Mouse (Mus musculus): ENCODE results near the gene Recql5. TPM values are rescaled to one million over a fixed set of nuclear protein-coding genes. Genes with fewer than 3 reads are reported as not detected.
A peak's percentile ranks its signal among the peaks of the same experiment; 100 is the strongest.

The Recql5 gene
- polyA plus RNA-seq (2015; fragmentation: Nextera tagmentation; extraction: Ambion mirVana), result 22.9 and 24.9 TPM in 2 replicates

DNA sequence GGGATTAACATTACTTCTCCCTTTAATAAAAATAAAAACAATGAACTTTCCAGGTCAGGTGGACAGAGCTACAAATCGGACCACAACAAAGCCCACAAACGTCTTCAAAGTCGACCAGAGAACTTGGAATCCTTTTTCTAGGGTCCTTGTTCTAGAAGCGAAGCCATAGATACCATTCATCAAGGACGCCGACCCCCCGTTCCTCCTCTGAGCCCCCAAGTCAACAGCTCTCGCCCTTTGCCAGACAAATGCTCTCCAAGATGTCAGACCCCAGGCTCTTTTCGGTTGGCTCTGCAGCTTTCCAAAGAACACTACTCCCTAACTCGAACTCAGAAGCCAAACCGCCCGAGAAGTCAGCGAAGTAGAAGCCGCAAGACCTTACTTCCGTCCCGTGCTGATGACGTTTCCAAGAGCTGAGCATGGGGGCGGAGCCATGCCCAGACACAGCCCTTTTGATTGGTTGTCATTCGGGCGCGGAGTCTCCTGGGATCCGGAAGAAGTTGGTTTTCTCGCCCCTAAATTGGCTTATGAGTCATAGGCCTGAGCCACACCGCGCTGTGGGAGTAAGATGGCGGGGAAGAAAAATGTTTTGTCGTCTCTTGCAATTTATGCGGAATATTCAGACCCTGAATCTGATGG lies at the start of gene Recql5, which contains the start of gene Sap30bp:
TSS of gene Recql5 (minus strand) at position 370 of the 639 bp plus-strand sequence.
TSS of gene Sap30bp (plus strand) at position 175 of the 639 bp plus-strand sequence.
- ATAC-seq (ENCODE audit: insufficient number of reproducible peaks, insufficient read depth, low FRiP score, low TSS enrichment, low read depth), result peak; percentile 93
- under 1% methylated on average over 28 of the region's 28 CpGs for WGBS
- H3K27me3 ChIP-seq, result no peaks in the 10 kb centered on the region
- H3K9me3 ChIP-seq, result no peaks in the 10 kb centered on the region
- H3K9ac ChIP-seq, result peak within 1 kb of the TSS; percentile 92
- H3K36me3 ChIP-seq, result peaks cover 26% of the 10 kb centered on the region
- peak within 1 kb of the TSS; percentile 93 for H3K4me2 ChIP-seq
- H3K27ac ChIP-seq, result peak within 1 kb of the TSS; percentile 58; the same call in 1 of the 2 replicates
- H3K4me3 ChIP-seq, result peak within 1 kb of the TSS; percentile 92
- peaks cover 22% of the 10 kb centered on the region for H3K4me1 ChIP-seq

DNA sequence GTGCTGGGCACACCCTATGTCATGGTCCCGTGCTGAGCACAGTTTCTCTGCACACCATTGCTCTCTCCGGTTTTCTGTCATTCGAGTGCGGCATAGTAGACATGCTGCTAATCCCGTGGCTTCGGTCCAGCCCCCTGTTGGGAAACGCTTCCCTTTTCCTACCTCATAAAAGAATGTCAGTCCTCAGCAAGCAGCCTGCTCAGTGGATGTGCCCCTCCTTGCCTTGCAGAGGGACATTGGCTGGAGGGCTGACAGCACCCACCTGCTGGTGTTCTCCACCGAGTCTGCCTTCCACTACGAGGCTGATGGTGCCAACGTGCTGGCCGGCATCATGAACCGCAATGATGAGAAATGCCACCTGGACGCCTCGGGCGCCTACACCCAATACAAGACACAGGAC lies 49.2 kb upstream of the Recql5 start:
- 92% methylated on average over 15 of the region's 15 CpGs for WGBS
- Histone ChIP-seq H3K4me1 (no peaks in the 10 kb centered on the region), H3K27ac (no peak overlapping the region), H3K9ac (no peak overlapping the region), H3K4me2 (no peak overlapping the region), H3K4me3 (no peak overlapping the region), H3K27me3 (peaks cover 6% of the 10 kb centered on the region), H3K36me3 (no peaks in the 10 kb centered on the region), H3K9me3 (no peaks in the 10 kb centered on the region)
- ATAC-seq (ENCODE audit: insufficient number of reproducible peaks, insufficient read depth, low FRiP score, low TSS enrichment, low read depth), result no peak

DNA sequence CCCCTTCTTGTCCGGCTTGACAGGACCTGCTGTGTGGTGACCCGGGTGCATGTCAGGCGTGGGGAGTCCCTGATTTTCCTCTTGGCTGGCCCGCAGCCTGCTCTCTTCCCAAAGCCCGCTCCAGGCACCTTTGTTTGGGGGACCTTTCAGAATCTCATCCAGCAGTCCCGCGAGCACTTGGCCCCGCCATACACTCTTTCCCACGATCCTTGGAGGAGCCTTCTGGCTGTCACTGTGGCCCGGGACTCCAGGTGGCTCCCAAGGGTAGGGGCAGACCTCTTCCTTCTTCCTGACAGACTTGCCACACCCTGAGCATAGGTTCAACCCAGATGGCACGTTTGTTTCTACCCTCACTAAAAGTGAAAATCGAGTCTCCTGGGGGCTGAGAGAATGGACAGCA lies 42.3 kb upstream of the Recql5 start:
- peaks cover 13% of the 10 kb centered on the region for H3K4me1 ChIP-seq
- H3K36me3 ChIP-seq, result no peaks in the 10 kb centered on the region
- no peak overlapping the region for H3K27ac ChIP-seq
- ATAC-seq (ENCODE audit: insufficient number of reproducible peaks, insufficient read depth, low FRiP score, low TSS enrichment, low read depth), result no peak
- H3K4me3 ChIP-seq, result peak overlapping the region; percentile 50
- peaks cover 50% of the 10 kb centered on the region for H3K27me3 ChIP-seq
- H3K9ac ChIP-seq, result peak overlapping the region; percentile 69
- WGBS, result 27% methylated on average over 12 of the region's 12 CpGs
- H3K9me3 ChIP-seq, result no peaks in the 10 kb centered on the region
- H3K4me2 ChIP-seq, result peak overlapping the region; percentile 74

DNA sequence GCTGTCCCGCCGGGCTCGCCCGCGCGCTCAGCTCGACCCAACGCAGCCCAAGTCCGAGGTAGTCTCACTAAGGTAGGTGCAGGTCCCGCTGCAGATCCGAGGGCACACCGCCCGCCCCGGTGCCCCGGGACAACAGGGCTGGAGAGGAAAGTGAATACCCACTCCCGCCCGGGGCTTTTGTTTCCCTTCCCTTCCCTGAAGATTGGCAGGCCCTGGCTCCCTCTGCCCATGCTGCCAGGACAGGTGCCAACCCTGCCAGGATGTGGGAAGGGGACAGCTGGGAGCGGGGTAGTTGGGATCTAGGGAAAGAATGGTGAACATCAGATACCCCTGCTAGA lies 41.8 kb upstream of the Recql5 start:
- peak overlapping the region; percentile 50 for H3K4me3 ChIP-seq
- H3K9me3 ChIP-seq, result no peaks in the 10 kb centered on the region
- H3K4me2 ChIP-seq, result peak overlapping the region; percentile 74
- peak overlapping the region; percentile 11; the same call in 1 of the 2 replicates for H3K27ac ChIP-seq
- peaks cover 18% of the 10 kb centered on the region for H3K4me1 ChIP-seq
- ATAC-seq (ENCODE audit: insufficient number of reproducible peaks, insufficient read depth, low FRiP score, low TSS enrichment, low read depth), result peak; percentile 34; the same call in 1 of the 2 replicates
- H3K9ac ChIP-seq, result peak overlapping the region; percentile 69
- 3% methylated on average over 18 of the region's 18 CpGs for WGBS
- no peaks in the 10 kb centered on the region for H3K36me3 ChIP-seq
- H3K27me3 ChIP-seq, result peaks cover 50% of the 10 kb centered on the region

DNA sequence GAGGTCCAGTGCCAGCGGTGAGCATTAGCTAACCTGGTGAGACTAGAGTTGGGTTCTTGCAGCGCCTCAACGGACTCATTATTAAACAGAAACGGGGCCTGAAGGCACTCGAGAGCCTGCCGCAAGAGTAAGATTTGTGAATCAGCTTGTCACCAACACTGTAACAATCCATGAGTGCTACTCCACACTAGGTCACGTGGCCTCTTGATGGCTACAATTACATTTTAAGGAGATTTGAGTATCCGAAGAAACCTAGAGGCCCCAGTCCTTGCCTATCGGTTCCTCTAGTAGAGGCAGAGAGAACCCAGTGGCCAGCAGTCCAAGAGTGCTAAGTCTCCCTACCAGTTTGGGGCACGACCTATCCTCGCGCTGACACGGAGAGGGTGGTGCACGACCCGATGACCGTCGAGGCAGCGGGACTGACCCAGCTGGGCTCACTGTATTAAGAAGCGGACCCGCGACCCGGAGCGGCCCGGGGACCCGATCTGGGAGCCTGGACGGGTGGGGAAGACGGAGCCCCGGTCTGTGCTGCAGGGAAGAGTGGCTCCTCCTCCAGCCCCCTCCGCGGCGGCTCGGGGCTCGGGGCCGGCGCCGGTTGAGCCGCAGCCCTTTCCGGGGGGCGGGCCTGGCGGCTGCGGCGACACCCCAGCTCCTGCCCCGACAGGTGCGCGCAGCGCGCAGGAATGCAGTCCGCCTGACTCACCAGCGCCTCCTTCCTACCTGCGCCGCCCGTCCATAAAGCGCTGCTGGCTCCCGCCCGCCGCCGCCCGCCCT lies 41.2 kb upstream of the Recql5 start, which contains the start of gene Itgb4:
TSS of gene Itgb4 (plus strand) at position 401 of the 774 bp plus-strand sequence.
- Histone ChIP-seq H3K9me3 (no peaks in the 10 kb centered on the region), H3K4me3 (peak within 1 kb of the TSS; percentile 50), H3K4me2 (peak within 1 kb of the TSS; percentile 74), H3K4me1 (peaks cover 24% of the 10 kb centered on the region), H3K27me3 (peaks cover 50% of the 10 kb centered on the region), H3K36me3 (no peaks in the 10 kb centered on the region), H3K27ac (peak within 1 kb of the TSS; percentile 11; the same call in 1 of the 2 replicates), H3K9ac (peak within 1 kb of the TSS; percentile 69)
- ATAC-seq (ENCODE audit: insufficient number of reproducible peaks, insufficient read depth, low FRiP score, low TSS enrichment, low read depth), result peak; percentile 75
- WGBS, result 10% methylated on average over 48 of the region's 58 CpGs

DNA sequence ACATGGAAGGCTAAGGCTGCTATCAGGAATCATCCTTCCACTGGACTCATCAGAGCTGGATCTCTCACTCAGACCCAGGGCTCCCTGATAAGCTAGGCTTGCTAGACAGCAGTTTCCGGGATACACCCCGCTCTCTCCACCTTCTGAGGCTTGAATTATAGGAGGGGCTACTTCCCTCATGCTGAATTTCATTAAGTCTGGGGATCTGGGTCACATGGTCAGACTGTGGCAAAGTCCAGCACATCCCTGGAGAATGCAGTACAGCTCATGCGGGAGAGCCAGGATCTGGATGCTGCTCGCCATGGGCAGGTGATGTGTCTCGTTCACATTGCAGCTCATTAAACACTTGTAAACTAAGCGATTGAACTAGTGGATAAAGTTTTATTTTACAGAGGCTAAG lies 37.7 kb upstream of the Recql5 start:
- Histone ChIP-seq H3K36me3 (peaks cover 11% of the 10 kb centered on the region), H3K4me1 (peaks cover 24% of the 10 kb centered on the region), H3K9me3 (no peaks in the 10 kb centered on the region), H3K4me3 (no peak overlapping the region), H3K9ac (no peak overlapping the region), H3K27me3 (peaks cover 29% of the 10 kb centered on the region), H3K27ac (no peak overlapping the region), H3K4me2 (no peak overlapping the region)
- no peak for ATAC-seq (ENCODE audit: insufficient number of reproducible peaks, insufficient read depth, low FRiP score, low TSS enrichment, low read depth)
- 72% methylated on average over 6 of the region's 6 CpGs for WGBS

DNA sequence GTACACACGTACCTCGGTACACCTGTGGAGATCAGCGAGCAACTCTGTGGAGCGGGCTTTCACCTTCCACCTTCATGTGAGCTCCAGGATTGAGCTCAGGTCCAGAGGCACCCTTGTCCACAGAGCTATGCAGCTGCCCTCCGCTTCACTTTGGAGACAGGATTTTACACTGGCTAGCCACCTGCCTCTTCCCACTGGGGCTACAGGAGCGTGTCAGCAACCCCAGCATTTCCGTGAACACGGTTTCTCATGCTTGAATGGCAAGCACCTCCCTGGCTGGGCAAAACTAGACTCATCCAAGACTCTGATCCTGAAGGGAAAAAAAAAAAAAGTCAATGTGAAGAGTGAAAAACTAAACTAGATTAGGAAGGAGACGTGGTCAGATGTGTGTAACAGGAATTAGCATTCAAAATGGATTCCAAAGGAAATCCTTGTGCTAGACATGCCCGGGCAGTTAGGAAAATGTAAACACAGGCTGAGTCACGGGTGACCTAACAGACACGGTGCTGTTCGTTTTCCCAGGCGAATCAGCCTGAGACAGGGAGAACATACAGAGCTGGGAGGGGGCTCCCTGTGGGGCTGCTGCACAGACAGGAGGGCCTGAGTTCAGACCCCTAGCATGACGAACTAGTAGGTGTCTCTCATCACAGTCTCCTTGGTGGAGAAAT lies 36.9 kb upstream of the Recql5 start:
- peaks cover 20% of the 10 kb centered on the region for H3K36me3 ChIP-seq
- no peak overlapping the region for H3K9ac ChIP-seq
- ATAC-seq (ENCODE audit: insufficient number of reproducible peaks, insufficient read depth, low FRiP score, low TSS enrichment, low read depth), result no peak
- no peak overlapping the region for H3K4me2 ChIP-seq
- 57% methylated on average over 15 of the region's 15 CpGs for WGBS
- H3K4me1 ChIP-seq, result peaks cover 23% of the 10 kb centered on the region
- H3K4me3 ChIP-seq, result no peak overlapping the region
- H3K9me3 ChIP-seq, result no peaks in the 10 kb centered on the region
- peaks cover 20% of the 10 kb centered on the region for H3K27me3 ChIP-seq
- peak overlapping the region; percentile 41 for H3K27ac ChIP-seq

DNA sequence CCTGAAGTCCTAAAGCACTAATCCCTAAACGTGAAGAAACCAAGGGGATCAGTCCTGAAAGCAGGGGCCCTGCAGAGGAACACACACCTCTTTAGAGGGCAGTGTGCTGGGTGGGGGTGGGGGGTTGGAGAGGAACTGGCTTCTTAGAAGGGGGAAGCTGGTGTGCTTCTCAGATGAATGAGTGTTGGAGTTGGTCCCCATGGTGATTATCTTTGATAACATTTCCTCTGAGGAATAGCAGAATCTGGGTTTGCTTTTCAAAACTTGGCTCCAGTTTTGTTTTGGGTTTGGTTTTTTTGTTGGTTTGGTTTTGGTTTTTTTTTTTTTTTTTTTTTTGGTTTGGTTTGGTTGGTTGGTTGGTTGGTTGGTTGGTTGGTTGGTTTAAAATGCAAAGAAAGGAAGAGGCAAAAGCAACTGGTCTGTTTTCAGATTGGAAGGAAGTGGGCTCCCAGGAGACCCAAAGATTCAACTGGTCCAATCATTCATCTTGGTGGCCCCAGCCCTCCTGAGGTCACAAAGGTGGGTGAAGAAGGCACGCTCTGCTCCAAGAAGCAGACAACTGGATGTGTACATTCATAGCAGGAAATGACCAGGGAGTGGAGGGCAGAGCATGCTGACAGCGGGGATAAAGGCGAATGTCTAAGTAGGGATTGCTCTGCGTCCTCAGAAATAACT lies 35.6 kb upstream of the Recql5 start:
- no peak overlapping the region for H3K4me2 ChIP-seq
- H3K9me3 ChIP-seq, result no peaks in the 10 kb centered on the region
- H3K36me3 ChIP-seq, result peaks cover 33% of the 10 kb centered on the region
- H3K27ac ChIP-seq, result no peak overlapping the region
- ATAC-seq (ENCODE audit: insufficient number of reproducible peaks, insufficient read depth, low FRiP score, low TSS enrichment, low read depth), result no peak
- H3K4me1 ChIP-seq, result peaks cover 11% of the 10 kb centered on the region
- 72% methylated on average over 5 of the region's 5 CpGs for WGBS
- H3K9ac ChIP-seq, result no peak overlapping the region
- H3K4me3 ChIP-seq, result no peak overlapping the region
- peaks cover 8% of the 10 kb centered on the region for H3K27me3 ChIP-seq

DNA sequence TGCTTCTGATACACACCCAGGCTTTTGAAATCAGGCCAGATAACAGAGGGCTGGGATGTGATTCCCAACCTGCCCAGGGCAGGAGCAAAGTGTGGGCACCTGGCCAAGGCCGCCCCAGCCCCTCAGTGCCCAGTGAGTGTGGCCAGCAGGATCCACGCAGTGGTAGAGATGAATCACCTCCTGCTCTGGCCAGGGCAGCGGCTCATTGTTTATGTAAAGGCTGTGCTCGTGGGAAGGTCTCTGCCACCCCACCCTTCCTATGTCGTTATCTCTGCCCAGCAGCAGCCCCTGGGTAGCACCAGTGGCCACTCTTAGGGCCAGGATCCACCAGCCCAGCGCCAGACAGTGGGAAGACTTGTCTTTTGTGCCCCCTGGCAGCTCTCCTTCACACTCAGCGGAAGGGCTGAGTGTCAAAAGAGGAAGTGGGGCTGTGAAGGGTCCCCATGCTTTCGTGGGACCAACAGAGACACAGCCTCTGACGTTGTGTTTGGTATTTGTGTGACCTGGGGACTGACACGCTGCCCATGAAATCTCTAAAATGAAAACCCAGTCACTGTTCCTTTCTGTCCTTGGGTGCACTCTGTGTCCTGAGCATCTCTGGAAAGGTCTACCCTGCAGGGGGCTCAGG lies 31.8 kb upstream of the Recql5 start:
- no peak for ATAC-seq (ENCODE audit: insufficient number of reproducible peaks, insufficient read depth, low FRiP score, low TSS enrichment, low read depth)
- Histone ChIP-seq H3K27ac (no peak overlapping the region), H3K9ac (no peak overlapping the region), H3K4me1 (peaks cover 6% of the 10 kb centered on the region), H3K9me3 (no peaks in the 10 kb centered on the region), H3K4me3 (no peak overlapping the region), H3K4me2 (no peak overlapping the region), H3K27me3 (no peaks in the 10 kb centered on the region), H3K36me3 (peaks cover 71% of the 10 kb centered on the region)
- WGBS, result 87% methylated on average over 10 of the region's 10 CpGs

DNA sequence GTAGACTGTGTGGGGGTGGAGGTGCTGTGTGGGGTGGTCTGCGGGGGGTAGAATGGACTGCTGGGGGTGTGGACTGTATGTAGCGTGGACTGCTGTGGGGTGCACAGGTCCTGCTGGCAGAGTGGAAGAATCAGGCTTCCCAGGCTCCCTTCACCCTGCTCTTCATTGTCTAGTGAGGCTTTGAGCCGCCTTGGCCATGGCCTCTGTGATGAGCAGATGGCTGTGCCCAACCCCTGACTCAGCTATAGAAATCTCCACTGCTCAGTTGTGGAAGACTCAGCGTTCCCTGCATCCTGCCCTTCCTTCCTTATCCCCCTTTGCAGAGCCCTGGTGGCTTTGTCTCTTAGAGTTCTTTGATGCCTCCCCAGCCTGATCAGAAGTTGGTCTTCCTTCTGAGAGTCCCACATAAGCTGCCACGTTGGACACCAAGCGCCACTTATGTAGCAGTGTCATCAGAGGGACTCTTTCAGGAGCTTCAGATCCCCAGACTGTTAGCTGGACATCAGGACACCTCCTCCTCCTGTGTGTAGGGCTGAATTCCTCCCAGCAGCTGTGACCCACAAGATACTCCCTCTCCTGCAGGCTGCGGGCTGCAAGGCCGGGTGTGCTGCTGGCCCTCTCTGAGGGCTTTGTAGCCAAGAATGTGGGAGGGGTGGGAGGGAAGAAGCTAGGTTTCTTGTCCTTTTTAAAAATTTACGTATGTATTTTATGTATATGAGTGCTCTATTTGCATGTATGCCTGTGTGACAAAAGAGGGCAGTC lies 29.6 kb upstream of the Recql5 start:
- no peak overlapping the region for H3K4me2 ChIP-seq
- ATAC-seq (ENCODE audit: insufficient number of reproducible peaks, insufficient read depth, low FRiP score, low TSS enrichment, low read depth), result no peak
- H3K4me1 ChIP-seq, result peaks cover 1% of the 10 kb centered on the region; the same call in 1 of the 2 replicates
- H3K9ac ChIP-seq, result no peak overlapping the region
- H3K36me3 ChIP-seq, result peaks cover 84% of the 10 kb centered on the region
- WGBS, result 93% methylated on average over 9 of the region's 9 CpGs
- no peaks in the 10 kb centered on the region for H3K9me3 ChIP-seq
- no peak overlapping the region for H3K27ac ChIP-seq
- no peaks in the 10 kb centered on the region for H3K27me3 ChIP-seq
- no peak overlapping the region for H3K4me3 ChIP-seq

All from embryonic facial prominence, embryonic 13.5 days (tissue).